Mouse (Mus musculus) myocyte (in vitro differentiated cells): ENCODE results near the gene Fchsd2.

Experiments used
- MAX ChIP-seq: IDR thresholded peaks from one replicate; pipeline ENCODE4 v1.6.1; 2011; ENCODE audit warnings: low read depth, mild to moderate bottlenecking, control low read depth
- POLR2A ChIP-seq: IDR thresholded peaks from one replicate; pipeline ENCODE4 v1.6.1; 2011; ENCODE audit warnings: low read depth, mild to moderate bottlenecking, control low read depth, moderate library complexity; ENCODE audit not compliant: insufficient read length
- POLR2AphosphoS2 ChIP-seq: IDR thresholded peaks from one replicate; pipeline ENCODE4 v1.6.1; 2011; ENCODE audit warnings: low read depth, control low read depth; ENCODE audit not compliant: insufficient read length

DNA sequence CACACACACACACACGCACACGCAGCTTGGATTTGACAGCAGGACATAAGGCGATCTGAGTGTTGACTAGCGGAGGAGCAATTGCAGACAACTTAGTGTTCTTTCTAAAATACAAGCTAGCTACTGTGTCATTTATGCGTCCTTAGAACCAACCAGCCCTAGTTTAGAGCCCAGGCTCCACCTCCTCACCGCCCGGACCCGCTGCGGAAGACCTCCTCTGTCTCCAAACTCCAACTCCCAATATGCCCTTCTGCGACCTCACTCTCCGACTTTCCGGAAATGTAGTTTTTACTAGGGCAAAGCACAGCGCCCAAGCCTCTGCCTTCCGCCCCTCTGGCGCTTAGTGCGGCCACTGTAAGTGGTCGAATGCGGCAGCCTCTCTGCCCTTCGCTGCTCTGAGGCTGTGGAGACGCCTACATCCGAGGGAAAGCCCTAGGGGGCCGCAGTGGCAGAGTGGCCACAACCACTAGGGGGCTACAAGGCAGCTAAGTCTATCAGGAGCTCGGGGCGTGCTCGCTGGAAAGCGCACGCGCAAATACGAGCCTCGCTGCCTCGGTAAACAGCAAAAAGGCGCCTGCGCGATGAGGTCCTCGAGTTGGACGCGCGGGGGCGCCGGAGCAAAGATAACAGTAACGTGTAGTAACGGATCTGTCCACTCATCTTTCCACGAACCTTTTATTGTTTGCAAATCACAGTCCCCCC, 217.8 kb downstream of the Fchsd2 start:
- TF ChIP-seq POLR2A (peak; percentile 24), POLR2AphosphoS2 (no peak), MAX (no peak)
